Comparison of ENCODE assay signal across 13 mouse cellular contexts in genomic region chr10:80315315-80315714, GRCm38 (mm10). TPM values are rescaled to one million over a fixed set of nuclear protein-coding genes. Genes with fewer than 3 reads are reported as not detected.
A peak's percentile ranks its signal among the peaks of the same experiment; 100 is the strongest.
DNase-seq lines count a peak whose midpoint lies in the region; ATAC-seq and TF ChIP-seq lines count a peak whose summit lies in the region.
"Had no signal": no experiment of that assay in that cellular context is flagged by ENCODE, and none has a peak within 500 bp of the region (broad histone marks: within the 10 kb centered on the region; RNA-seq: fewer than 3 reads in every experiment).

No protein-coding gene starts in this region.

- 0 out of 2 replicates have a peak overlapping the region, but pooled peaks have one; percentile 14 for H3K4me2 ChIP-seq in heart, embryonic 11.5 days
- H3K4me2 ChIP-seq in liver, postnatal 0 days (ENCODE audit: low read depth, low read length): no peak overlapping the region
- H3K4me2 ChIP-seq: liver, embryonic 13.5 days; stomach, embryonic 15.5 days had no signal

- no peak for TF ChIP-seq CTCF in liver, postnatal 0 days (IDR thresholded peaks at IDR 0.05; ENCODE audit: low read depth)
- TF ChIP-seq CTCF in E14TG2a.4 (conservative IDR thresholded peaks at IDR 0.05; ENCODE audit: low read length) (no peak), G1E (IDR thresholded peaks at IDR 0.05; ENCODE audit: low read depth, low read length) (no peak)

- no peak for DNase-seq in heart, adult 18-20 months
- no peak for DNase-seq in liver, postnatal 0 days
- DNase-seq in liver (no peak), G1E (ENCODE audit: low spot score) (no peak)
- no peak for DNase-seq in right cerebral cortex, adult 18-20 months
- DNase-seq: adrenal gland, postnatal 36 days; kidney, postnatal 14 days; liver, embryonic 13.5 days had no signal

- no peak for ATAC-seq in heart, embryonic 11.5 days (replicated peaks; ENCODE audit: insufficient number of reproducible peaks, low FRiP score, low TSS enrichment)
- no peak for ATAC-seq in liver, postnatal 0 days
- no peak for ATAC-seq in G1E (ENCODE audit: extremely low read depth, insufficient number of reproducible peaks, low FRiP score, poor library complexity, severe bottlenecking)

- H3K4me1 ChIP-seq in heart, embryonic 11.5 days (ENCODE audit: control insufficient read depth, insufficient read depth, low read length): peaks cover 48% of the 10 kb centered on the region
- H3K4me1 ChIP-seq in liver, postnatal 0 days (ENCODE audit: insufficient read depth): peaks cover 26% of the 10 kb centered on the region
- H3K4me1 ChIP-seq in E14TG2a.4 (replicated peaks; ENCODE audit: low read depth, low read length) (peaks cover 92% of the 10 kb centered on the region), G1E (ENCODE audit: insufficient read depth, low read depth, low read length) (peaks cover 64% of the 10 kb centered on the region)

- no peaks in the 10 kb centered on the region for H3K9me3 ChIP-seq in heart, embryonic 11.5 days (replicated peaks; ENCODE audit: control insufficient read depth, low read length)
- H3K9me3 ChIP-seq in liver, postnatal 0 days (ENCODE audit: low read length): no peaks in the 10 kb centered on the region
- H3K9me3 ChIP-seq in E14TG2a.4 (ENCODE audit: low read length) (no peaks in the 10 kb centered on the region), G1E (replicated peaks) (peaks cover 4% of the 10 kb centered on the region)
- H3K9me3 ChIP-seq: liver, embryonic 13.5 days; stomach, embryonic 15.5 days had no signal

- H3K36me3 ChIP-seq in heart, embryonic 11.5 days (ENCODE audit: control insufficient read depth, insufficient read depth, low read length): peaks cover 5% of the 10 kb centered on the region; the same call in 1 of the 2 replicates
- peaks cover 17% of the 10 kb centered on the region for H3K36me3 ChIP-seq in liver, postnatal 0 days (replicated peaks; ENCODE audit: insufficient read depth, low read length)
- H3K36me3 ChIP-seq in E14TG2a.4 (ENCODE audit: insufficient read depth, low read length): peaks cover 25% of the 10 kb centered on the region
- H3K36me3 ChIP-seq in G1E (replicated peaks): peaks cover 52% of the 10 kb centered on the region
- H3K36me3 ChIP-seq: stomach, embryonic 15.5 days had no signal

- TF ChIP-seq EP300 in liver, postnatal 0 days (IDR thresholded peaks at IDR 0.05; ENCODE audit: low read depth): no peak

- no peak overlapping the region for H3K4me3 ChIP-seq in heart, embryonic 11.5 days (ENCODE audit: low read depth, low read length)
- no peak overlapping the region for H3K4me3 ChIP-seq in liver, postnatal 0 days (ENCODE audit: low read depth, low read length)
- H3K4me3 ChIP-seq in E14TG2a.4 (replicated peaks; ENCODE audit: low read length) (peak overlapping the region; percentile 77), G1E (ENCODE audit: low read depth, low read length) (peak overlapping the region; percentile 1; the same call in 1 of the 2 replicates)
- H3K4me3 ChIP-seq: liver, embryonic 13.5 days; stomach, embryonic 15.5 days had no signal

- 44% methylated on average over 27 of the region's 27 CpGs for WGBS in heart, embryonic 11.5 days (ENCODE audit: insufficient replicate concordance)
- WGBS in liver, postnatal 0 days (ENCODE audit: insufficient replicate concordance): 39% methylated on average over 27 of the region's 27 CpGs

- no peak overlapping the region for H3K9ac ChIP-seq in heart, embryonic 11.5 days (ENCODE audit: low read depth, low read length)
- H3K9ac ChIP-seq in liver, postnatal 0 days (replicated peaks): 0 out of 2 replicates have a peak overlapping the region, but pooled peaks have one; percentile 11
- H3K9ac ChIP-seq: stomach, embryonic 15.5 days had no signal

- peaks cover 77% of the 10 kb centered on the region for H3K27me3 ChIP-seq in heart, embryonic 11.5 days (ENCODE audit: control insufficient read depth, insufficient read depth, low read length)
- peaks cover 59% of the 10 kb centered on the region for H3K27me3 ChIP-seq in liver, postnatal 0 days (ENCODE audit: insufficient read depth, low read length)
- H3K27me3 ChIP-seq in E14TG2a.4 (ENCODE audit: insufficient read depth, low read length) (peaks cover 62% of the 10 kb centered on the region), G1E (ENCODE audit: insufficient read depth, low read length) (peaks cover 39% of the 10 kb centered on the region)

- H3K27ac ChIP-seq in heart, embryonic 11.5 days (ENCODE audit: low read depth, low read length): no peak overlapping the region
- no peak overlapping the region for H3K27ac ChIP-seq in liver, postnatal 0 days (ENCODE audit: low read depth)
- H3K27ac ChIP-seq: liver, embryonic 13.5 days; stomach, embryonic 15.5 days had no signal

RNA-seq across cellular contexts. Expression of gene 2310011J03Rik, which starts 5.0 kb away (rescaled TPM):
- polyA plus RNA-seq in heart, embryonic 11.5 days (2014; fragmentation: Nextera tagmentation; extraction: Ambion mirVana): 29.7 and 31.0 TPM in 2 replicates
- total RNA-seq in heart, adult 18-20 months (2021): 10 to 100 TPM; 15.8 to 16.6 TPM
- 25.5 and 27.4 TPM in 2 replicates for polyA plus RNA-seq in liver, postnatal 0 days (2015; fragmentation: Nextera tagmentation; extraction: Ambion mirVana)
- 17.2 and 17.6 TPM in 2 replicates for total RNA-seq in G1E (2014; fragmentation: Nextera tagmentation)
- 27.0 and 31.2 TPM in 2 replicates for total RNA-seq in G1E (2017)
- 92.5 and 108 TPM in 2 replicates for polyA plus RNA-seq in G1E (2012)

RNA-seq across cellular contexts. Expression of gene Pcsk4, which starts 14.0 kb away (rescaled TPM):
- polyA plus RNA-seq in heart, embryonic 11.5 days (2014; fragmentation: Nextera tagmentation; extraction: Ambion mirVana): 0.77 and 1.6 TPM in 2 replicates
- 1 to 10 TPM; 1.3 TPM for total RNA-seq in heart, adult 18-20 months (2021)
- 5.6 TPM in 2 replicates for polyA plus RNA-seq in liver, postnatal 0 days (2015; fragmentation: Nextera tagmentation; extraction: Ambion mirVana)
- 4.8 and 6.7 TPM in 2 replicates for total RNA-seq in G1E (2014; fragmentation: Nextera tagmentation)
- total RNA-seq in G1E (2017): 0.87 and 1.1 TPM in 2 replicates
- polyA plus RNA-seq in G1E (2012): 12.4 and 14.2 TPM in 2 replicates

RNA-seq across cellular contexts. Expression of gene Reep6, which starts 14.4 kb away (rescaled TPM):
- 4.9 and 7.3 TPM in 2 replicates for polyA plus RNA-seq in heart, embryonic 11.5 days (2014; fragmentation: Nextera tagmentation; extraction: Ambion mirVana)
- 1 to 10 TPM; 4.8 to 5.3 TPM for total RNA-seq in heart, adult 18-20 months (2021)
- polyA plus RNA-seq in liver, postnatal 0 days (2015; fragmentation: Nextera tagmentation; extraction: Ambion mirVana): 167 and 174 TPM in 2 replicates
- total RNA-seq in G1E (2014; fragmentation: Nextera tagmentation) (72.8 and 85.9 TPM in 2 replicates), G1E (2017) (1.0 and 1.3 TPM in 2 replicates)
- 49.5 and 65.3 TPM in 2 replicates for polyA plus RNA-seq in G1E (2012)

RNA-seq across cellular contexts. Expression of gene Apc2, which starts 19.5 kb away (rescaled TPM):
- polyA plus RNA-seq in heart, embryonic 11.5 days (2014; fragmentation: Nextera tagmentation; extraction: Ambion mirVana): 0.55 and 0.69 TPM in 2 replicates
- 1 to 10 TPM; 2.6 to 2.8 TPM for total RNA-seq in heart, adult 18-20 months (2021)
- polyA plus RNA-seq in liver, postnatal 0 days (2015; fragmentation: Nextera tagmentation; extraction: Ambion mirVana): 0.05 and 0.20 TPM in 2 replicates
- total RNA-seq in G1E (2014; fragmentation: Nextera tagmentation): 0.10 and 0.23 TPM in 2 replicates
- total RNA-seq in G1E (2017): 0.06 and 0.11 TPM in 2 replicates
- polyA plus RNA-seq in G1E (2012): 0.02 and 0.04 TPM in 2 replicates
- total RNA-seq: granulocyte monocyte progenitor cell, adult 5-6 weeks; megakaryocyte, adult 5-6 weeks had no signal

RNA-seq across cellular contexts. Expression of gene Rps15, which starts 23.1 kb away (rescaled TPM):
- polyA plus RNA-seq in heart, embryonic 11.5 days (2014; fragmentation: Nextera tagmentation; extraction: Ambion mirVana): 702 and 828 TPM in 2 replicates
- total RNA-seq in heart, adult 18-20 months (2021): 100 to 1,000 TPM; 745 to 872 TPM
- polyA plus RNA-seq in liver, postnatal 0 days (2015; fragmentation: Nextera tagmentation; extraction: Ambion mirVana): 453 and 466 TPM in 2 replicates
- 2,952 and 3,110 TPM in 2 replicates for total RNA-seq in G1E (2014; fragmentation: Nextera tagmentation)
- 3,218 and 3,548 TPM in 2 replicates for total RNA-seq in G1E (2017)
- polyA plus RNA-seq in G1E (2012): 11,196 and 11,583 TPM in 2 replicates

Comparison
In these comparisons a context has a peak if more than half of its experiments do, and no peak if none do; other contexts are left out.
1. H3K4me3 ChIP-seq: peak in E14TG2a.4 (single experiment) and G1E (single experiment); none in heart, embryonic 11.5 days (single experiment) and liver, postnatal 0 days (single experiment).